Mouse (Mus musculus) midbrain, embryonic 14.5 days (tissue): ENCODE measurements around the gene Tpk1. TPM values are rescaled to one million over a fixed set of nuclear protein-coding genes. Genes with fewer than 3 reads are reported as not detected.
A peak's percentile ranks its signal among the peaks of the same experiment; 100 is the strongest.

Experiments used
- ATAC-seq: fragments of 200-750 bp; cut with Nextera tagmentation; 2 replicates; pipeline ENCODE4 v1.8.0; 2017; ENCODE audit warnings: moderate number of reproducible peaks, moderate library complexity; ENCODE audit not compliant: low FRiP score, low TSS enrichment
- DNase-seq: peaks from one replicate; pipeline ENCODE4 v3.0.0-alpha.2; 2015
- H3K27ac ChIP-seq: fragments of 300-500 bp; sonication (generic); replicated peaks from 2 replicates; pipeline ENCODE4 v1.5.1; 2014; ENCODE audit warnings: mild to moderate bottlenecking, low read depth, low read length, moderate library complexity
- H3K27me3 ChIP-seq: fragments of 300-500 bp; sonication (generic); 2 replicates; pipeline ENCODE4 v1.6.1; 2014; ENCODE audit warnings: low read length, control low read depth, mixed read lengths; ENCODE audit not compliant: control insufficient read depth, insufficient read depth
- H3K36me3 ChIP-seq: fragments of 300-500 bp; sonication (generic); 2 replicates; pipeline ENCODE4 v1.6.1; 2014; ENCODE audit warnings: low read length, control low read depth; ENCODE audit not compliant: control insufficient read depth, insufficient read depth
- H3K4me1 ChIP-seq: fragments of 300-500 bp; sonication (generic); 2 replicates; pipeline ENCODE4 v1.6.1; 2014; ENCODE audit warnings: mild to moderate bottlenecking, antibody characterized with exemption, low read length, control low read depth; ENCODE audit not compliant: control insufficient read depth, insufficient read depth
- H3K4me2 ChIP-seq: fragments of 300-500 bp; sonication (generic); 2 replicates; pipeline ENCODE4 v1.6.1; 2014; ENCODE audit warnings: mild to moderate bottlenecking, low read length, moderate library complexity
- H3K4me3 ChIP-seq: fragments of 300-500 bp; sonication (generic); replicated peaks from 2 replicates; pipeline ENCODE4 v1.5.1; 2014; ENCODE audit warnings: low read depth, low read length
- H3K9ac ChIP-seq: fragments of 300-500 bp; sonication (generic); replicated peaks from 2 replicates; pipeline ENCODE4 v1.6.1; 2014; ENCODE audit warnings: mild to moderate bottlenecking, low read length, moderate library complexity
- H3K9me3 ChIP-seq: fragments of 300-500 bp; sonication (generic); 2 replicates; pipeline ENCODE4 v1.6.1; 2016; ENCODE audit warnings: low read length, control low read depth, mixed read lengths; ENCODE audit not compliant: control insufficient read depth
- WGBS: fragments of 180-500 bp; shearing (Covaris S2); extraction: QIAGEN DNeasy Blood & Tissue Kit; methylation state at CpG from one replicate; pipeline ENCODE4 v1.1.7; 2014; 5-methylcytosine and 5-hydroxymethylcytosine counted together
- polyA plus RNA-seq: library from polyadenylated mRNA; unstranded; fragments of >200 nt; fragmentation: Nextera tagmentation; extraction: Ambion mirVana; gene quantifications from 2 replicates; pipeline ENCODE4 v1.2.1, GENCODE M21; 2014

The Tpk1 gene
- polyA plus RNA-seq, 1 experiment from 2014 or later, result 6.9 TPM

DNA sequence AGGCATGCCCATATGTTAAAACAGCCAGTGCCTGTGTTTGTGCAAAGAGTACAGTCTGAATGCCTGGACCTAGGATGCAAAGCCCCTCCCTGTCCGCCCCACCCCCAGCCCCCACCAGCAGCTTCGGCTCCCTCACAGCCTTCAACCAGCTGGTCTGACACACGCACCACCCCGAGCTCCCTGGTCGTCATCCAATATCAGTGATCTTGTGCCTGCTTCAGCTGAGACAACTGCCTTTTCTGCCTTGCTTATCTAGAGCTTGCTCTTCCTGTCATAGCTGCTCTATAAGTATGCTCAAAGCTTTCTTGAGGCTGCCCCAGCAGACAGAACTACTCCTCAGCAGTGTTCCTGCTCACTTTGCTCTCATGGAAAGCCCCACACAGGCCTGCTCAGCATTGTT is 370.2 kb downstream of the Tpk1 start:
- 54% methylated on average over 5 of the region's 5 CpGs for WGBS
- Histone ChIP-seq H3K36me3 (no peaks in the 10 kb centered on the region), H3K27ac (no peak overlapping the region), H3K4me1 (peaks cover 6% of the 10 kb centered on the region; the same call in 1 of the 2 replicates), H3K4me2 (no peak overlapping the region), H3K9ac (no peak overlapping the region), H3K4me3 (no peak overlapping the region), H3K9me3 (no peaks in the 10 kb centered on the region), H3K27me3 (no peaks in the 10 kb centered on the region)
- ATAC-seq (no peak), DNase-seq (peak; percentile 3)
